Mouse (Mus musculus) CH12.LX (cell line): ENCODE data around the gene Zfp384. TPM values are rescaled to one million over a fixed set of nuclear protein-coding genes. Genes with fewer than 3 reads are reported as not detected.

ENCODE experiments used
- DNase-seq: peaks from one replicate; pipeline ENCODE4 v3.0.0-alpha.2; 2013; ENCODE audit errors: extremely low read depth
- H3K27ac ChIP-seq: 2 replicates; pipeline ENCODE4 v1.5.1; 2012; ENCODE audit warnings: low read depth, mild to moderate bottlenecking, control low read depth, moderate library complexity; ENCODE audit not compliant: insufficient read depth
- H3K27me3 ChIP-seq: replicated peaks from 2 replicates; pipeline ENCODE3; 2012; ENCODE audit warnings: inconsistent platforms
- H3K36me3 ChIP-seq, 2 experiments: replicated peaks in 1 of 2; 2 replicates each; pipeline versions ENCODE3 to v1.6.1; 2012; ENCODE audit warnings: inconsistent platforms in 1 of 2, low read length in 1 of 2, mild to moderate bottlenecking in 1 of 2, mixed read lengths in 1 of 2, moderate library complexity in 1 of 2; ENCODE audit not compliant: control insufficient read depth in 1 of 2, insufficient read depth in 1 of 2
- H3K4me1 ChIP-seq, 2 experiments: 2 replicates each; pipeline ENCODE4 v1.6.1; 2012; ENCODE audit warnings: inconsistent platforms in 1 of 2, moderate library complexity in 1 of 2; ENCODE audit not compliant: insufficient read depth in 2 of 2, control insufficient read depth in 1 of 2
- H3K4me2 ChIP-seq: 2 replicates; pipeline ENCODE4 v1.6.1; 2012; ENCODE audit warnings: low read depth, mild to moderate bottlenecking, control low read depth; ENCODE audit not compliant: poor library complexity, insufficient read depth, severe bottlenecking
- H3K4me3 ChIP-seq, 3 experiments: fragments of 150-350 bp in 1 of 3; sonication (generic) in 1 of 3; replicated peaks in 1 of 3; 2 replicates each; pipeline versions ENCODE3 to v1.5.1; 2011 to 2012; ENCODE audit warnings: low read depth in 2 of 3, low read length in 2 of 3, mild to moderate bottlenecking in 2 of 3, moderate library complexity in 2 of 3, control low read depth in 1 of 3, improper control_type of control experiment in 1 of 3, inconsistent platforms in 1 of 3, mixed read lengths in 1 of 3; ENCODE audit not compliant: poor library complexity in 1 of 3
- H3K79me2 ChIP-seq: replicated peaks from 2 replicates; pipeline ENCODE4 v1.6.1; 2012; ENCODE audit warnings: mild to moderate bottlenecking, moderate library complexity; ENCODE audit not compliant: control insufficient read depth, poor library complexity, insufficient read depth, severe bottlenecking; ENCODE audit errors: extremely low read depth
- H3K9ac ChIP-seq: 2 replicates; pipeline ENCODE4 v1.6.1; 2012; ENCODE audit warnings: low read depth, mild to moderate bottlenecking, control low read depth, moderate library complexity; ENCODE audit not compliant: insufficient read depth
- H3K9me3 ChIP-seq: replicated peaks from 2 replicates; pipeline ENCODE3; 2012; ENCODE audit warnings: low read length, inconsistent platforms, mixed read lengths
- BHLHE40 ChIP-seq: IDR thresholded peaks from 2 replicates; pipeline ENCODE4 v1.6.1; 2011; ENCODE audit warnings: mild to moderate bottlenecking, low read depth, low read length, improper control_type of control experiment
- CTCF ChIP-seq, 2 experiments: IDR thresholded peaks in 1 of 2; conservative IDR thresholded peaks in 1 of 2; 2 replicates each; pipeline ENCODE4 v1.5.1; 2011 to 2012; ENCODE audit warnings: low read depth in 2 of 2, low read length in 2 of 2, improper control_type of control experiment in 1 of 2, inconsistent platforms in 1 of 2, mild to moderate bottlenecking in 1 of 2, moderate library complexity in 1 of 2
- E2F4 ChIP-seq: IDR thresholded peaks from 2 replicates; pipeline ENCODE4 v1.6.1; 2011; ENCODE audit warnings: low read depth, low read length, improper control_type of control experiment; ENCODE audit not compliant: insufficient replicate concordance
- ELF1 ChIP-seq: IDR thresholded peaks from 2 replicates; pipeline ENCODE4 v1.6.1; 2014; ENCODE audit warnings: low read depth, mild to moderate bottlenecking, inconsistent platforms, low read length, improper control_type of control experiment
- EP300 ChIP-seq: IDR thresholded peaks from 2 replicates; pipeline ENCODE4 v1.6.1; 2011; ENCODE audit warnings: low read length, improper control_type of control experiment
- ETS1 ChIP-seq: conservative IDR thresholded peaks from 2 replicates; pipeline ENCODE4 v1.6.1; 2012; ENCODE audit warnings: low read depth, mild to moderate bottlenecking, inconsistent platforms, low read length, improper control_type of control experiment, moderate library complexity
- GABPA ChIP-seq: IDR thresholded peaks from 2 replicates; pipeline ENCODE4 v1.6.1; 2012; ENCODE audit warnings: low read depth, low read length, improper control_type of control experiment, inconsistent platforms; ENCODE audit not compliant: insufficient replicate concordance
- JUN ChIP-seq: IDR thresholded peaks from 2 replicates; pipeline ENCODE4 v1.6.1; 2011; ENCODE audit warnings: low read depth, mild to moderate bottlenecking, low read length, improper control_type of control experiment, moderate library complexity; ENCODE audit not compliant: insufficient read depth
- JUND ChIP-seq: conservative IDR thresholded peaks from 2 replicates; pipeline ENCODE4 v1.6.1; 2011; ENCODE audit warnings: low read depth, low read length, improper control_type of control experiment
- KAT2A ChIP-seq: IDR thresholded peaks from 2 replicates; pipeline ENCODE4 v1.6.1; 2012; ENCODE audit warnings: low read length, improper control_type of control experiment, inconsistent platforms; ENCODE audit not compliant: insufficient replicate concordance
- MAX ChIP-seq: IDR thresholded peaks from 2 replicates; pipeline ENCODE4 v1.6.1; 2011; ENCODE audit warnings: low read length, improper control_type of control experiment
- MYC ChIP-seq: IDR thresholded peaks from 2 replicates; pipeline ENCODE4 v1.6.1; 2011; ENCODE audit warnings: low read depth, mild to moderate bottlenecking, improper control_type of control experiment, low read length
- NELFE ChIP-seq: IDR thresholded peaks from 2 replicates; pipeline ENCODE4 v1.6.1; 2011; ENCODE audit warnings: low read depth, low read length, improper control_type of control experiment
- PAX5 ChIP-seq: IDR thresholded peaks from 2 replicates; pipeline ENCODE4 v1.6.1; 2012; ENCODE audit warnings: low read length, inconsistent platforms, mixed read lengths
- POLR2A ChIP-seq: IDR thresholded peaks from 2 replicates; pipeline ENCODE4 v1.6.1; 2011; ENCODE audit warnings: low read depth, mild to moderate bottlenecking, improper control_type of control experiment, low read length
- RAD21 ChIP-seq: IDR thresholded peaks from 2 replicates; pipeline ENCODE4 v1.6.1; 2011; ENCODE audit warnings: low read depth, mild to moderate bottlenecking, low read length, improper control_type of control experiment, moderate library complexity
- RCOR1 ChIP-seq: conservative IDR thresholded peaks from 2 replicates; pipeline ENCODE4 v1.6.1; 2012; ENCODE audit warnings: low read depth, mild to moderate bottlenecking, inconsistent platforms, low read length, improper control_type of control experiment
- SMC3 ChIP-seq: IDR thresholded peaks from 2 replicates; pipeline ENCODE4 v1.6.1; 2011; ENCODE audit warnings: low read depth, low read length, improper control_type of control experiment
- TBP ChIP-seq: conservative IDR thresholded peaks from 2 replicates; pipeline ENCODE4 v1.6.1; 2011; ENCODE audit warnings: low read depth, low read length, improper control_type of control experiment
- USF1 ChIP-seq: IDR thresholded peaks from 2 replicates; pipeline ENCODE4 v1.6.1; 2014; ENCODE audit warnings: low read depth, mild to moderate bottlenecking, inconsistent platforms, low read length, improper control_type of control experiment
- USF2 ChIP-seq: conservative IDR thresholded peaks from 2 replicates; pipeline ENCODE4 v1.6.1; 2011; ENCODE audit warnings: low read depth, low read length, improper control_type of control experiment
- ZNF384 ChIP-seq: IDR thresholded peaks from 2 replicates; pipeline ENCODE4 v1.6.1; 2012; ENCODE audit warnings: low read depth, low read length, improper control_type of control experiment, inconsistent platforms
- dilution Hi-C: fragments of 300-500 bp; cut with MboI; formaldehyde crosslinking; loops from 2 replicates; pipeline ENCODE4 v1.14.3; 2020; ENCODE audit warnings: low sequenced_read_pairs; ENCODE audit not compliant: extremely low pct_unique_long_range_greater_than_20kb, extremely low pct_ligation_motif_present
- in situ Hi-C: fragments of 300-500 bp; cut with MboI; formaldehyde crosslinking; loops from 3 replicates; pipeline ENCODE4 v1.14.3; 2019; ENCODE audit warnings: low sequenced_read_pairs, low pct_ligation_motif_present, low pct_unique_long_range_greater_than_20kb, mixed read lengths
- polyA plus RNA-seq: library from polyadenylated mRNA; unstranded; fragments of >175 nt; gene quantifications from 2 replicates; pipeline ENCODE4 v1.2.1, GENCODE M21; 2012; ENCODE audit warnings: low read depth; ENCODE audit not compliant: insufficient read length
- total RNA-seq, 2 experiments: library from RNA; depleted of rRNA; stranded (reverse); fragments of 300-350 nt in 1 of 2; fragments of >200 nt in 1 of 2; gene quantifications; 2 replicates each; pipeline ENCODE4 v1.2.3; 2012 to 2014

Gene Zfp384
- total and polyA plus RNA-seq, 3 experiments = 14.0 to 34.4 (median 17.0) TPM

DNA sequence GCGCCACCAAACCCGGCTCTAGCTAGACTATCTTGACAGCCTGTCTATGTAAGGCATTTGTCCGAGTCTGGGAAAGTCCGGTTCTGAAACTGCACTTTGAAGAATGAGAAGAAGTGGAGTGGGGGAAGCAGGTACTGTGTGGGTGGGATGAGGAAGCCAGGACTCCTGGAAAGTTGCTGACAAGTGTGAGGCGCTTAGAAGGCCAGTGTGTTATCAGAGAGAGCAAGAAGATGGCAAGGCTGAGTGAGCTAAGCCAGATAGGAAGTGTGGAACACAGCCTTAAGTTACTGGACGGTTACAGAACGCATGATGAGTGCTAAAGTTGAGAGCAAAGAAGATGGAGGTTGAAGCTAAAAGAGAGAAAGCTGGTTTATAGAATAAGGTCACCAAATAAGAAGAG is 33.1 kb downstream of the Zfp384 start:
- H3K9ac ChIP-seq = no peak overlapping the region
- H3K79me2 ChIP-seq = peaks cover 23% of the 10 kb centered on the region
- no peaks in the 10 kb centered on the region for H3K27me3 ChIP-seq
- no peak overlapping the region for H3K4me2 ChIP-seq
- DNase-seq = no peak
- H3K36me3 ChIP-seq = peaks cover 33 to 57% of the 10 kb centered on the region in 2 experiments
- H3K4me1 ChIP-seq = peaks cover 7 to 25% of the 10 kb centered on the region in 2 experiments; a peak in 3 of 4 replicates
- H3K4me3 ChIP-seq = no peak overlapping the region
- H3K27ac ChIP-seq = no peak overlapping the region
- dilution Hi-C loops (no loop called here), in situ Hi-C loops (loop anchor here (10.0 to 25.0 kb wide), 2 partner anchors 53 to 180 kb away; partner anchors contain the start of genes Chd4, Gpr162 and P3h3)
- TF ChIP-seq USF1 (no peak), USF2 (no peak), ETS1 (no peak), KAT2A (no peak), PAX5 (no peak), E2F4 (no peak), GABPA (no peak), TBP (no peak), BHLHE40 (no peak), POLR2A (no peak), ZNF384 (no peak), ELF1 (no peak), JUND (no peak), MYC (no peak), JUN (no peak), CTCF (conservative IDR thresholded peaks at IDR 0.05 in 1 of 2, IDR thresholded peaks at IDR 0.05 in 1 of 2; ENCODE audit: low read depth in 2 of 2, low read length in 2 of 2) (no peak), RCOR1 (no peak)
- H3K9me3 ChIP-seq = no peaks in the 10 kb centered on the region

DNA sequence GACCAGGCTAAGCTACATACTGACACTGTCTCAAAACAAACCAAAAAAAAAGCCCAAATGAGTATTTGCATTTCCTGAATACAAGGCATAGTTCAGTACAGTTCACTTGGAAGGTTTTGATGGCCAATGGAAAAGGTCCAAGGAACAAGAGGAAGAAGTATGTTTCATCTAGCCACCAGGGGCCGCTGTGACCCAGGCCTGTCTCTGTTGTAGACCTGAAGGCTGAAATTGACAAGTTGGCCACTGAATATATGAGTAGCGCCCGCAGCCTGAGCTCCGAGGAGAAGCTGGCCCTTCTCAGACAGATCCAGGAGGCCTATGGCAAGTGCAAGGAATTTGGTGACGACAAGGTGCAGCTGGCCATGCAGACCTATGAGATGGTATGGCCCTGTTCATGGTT is 37.7 kb downstream of the Zfp384 start:
- Histone ChIP-seq H3K27ac (no peak overlapping the region), H3K27me3 (no peaks in the 10 kb centered on the region), H3K9me3 (no peaks in the 10 kb centered on the region), H3K9ac (no peak overlapping the region), H3K4me1 (peaks cover 4 to 7% of the 10 kb centered on the region in 2 experiments; a peak in 2 of 4 replicates), H3K36me3 (peaks cover 68 to 88% of the 10 kb centered on the region in 2 experiments), H3K79me2 (peaks cover 8% of the 10 kb centered on the region), H3K4me3 (no peak overlapping the region), H3K4me2 (no peak overlapping the region)
- in situ Hi-C loops (loop anchor here (10.0 to 25.0 kb wide), 2 partner anchors 48 to 184 kb away; partner anchors contain the start of genes Chd4, Gpr162 and P3h3), dilution Hi-C loops (no loop called here)
- peak; percentile 81 for DNase-seq
- TF ChIP-seq RAD21 (peak; percentile 79), CTCF (conservative IDR thresholded peaks at IDR 0.05 in 1 of 2, IDR thresholded peaks at IDR 0.05 in 1 of 2; ENCODE audit: low read depth in 2 of 2, low read length in 2 of 2) (peak; percentile 83 to 94), SMC3 (peak; percentile 92), ZNF384 (no peak), USF1 (no peak), ELF1 (no peak), RCOR1 (no peak), JUND (no peak), POLR2A (no peak), NELFE (no peak), TBP (no peak), MAX (no peak), EP300 (no peak)
